Mouse (Mus musculus) adrenal gland (tissue): ENCODE measurements around the gene Gm8279.
"Not testable (repeated sequence)": the region's sequence is repeated elsewhere in the genome, so short reads cannot be mapped to it uniquely, and the experiment has no call there.

Experiments used
- intact Hi-C: fragments of 180-260 bp; cut with DNase I; formaldehyde crosslinking; loops from one replicate; pipeline ENCODE4 v1.15.1; 2025
- long read RNA-seq, 2 experiments: library from polyadenylated mRNA; unstranded; transcript quantifications; one replicate each; pipeline ENCODE4 v2.0.0; 2020; ENCODE audit warnings: borderline replicate concordance in 1 of 2; ENCODE audit not compliant: insufficient replicate concordance in 1 of 2

The Gm8279 gene
- long read RNA-seq, experiment 1, result 0 reads
- long read RNA-seq, experiment 2, result 0 reads

GRCm38 (mm10) chr14:5131219-5131618, at the start of gene Gm8279:
TSS of gene Gm8279 (plus strand) at chr14:5131519.
- intact Hi-C loops, result not testable (repeated sequence)

- intact Hi-C loops, result not testable (repeated sequence)
Observed at GRCm38 (mm10) chr14:5164235-5164634, 32.9 kb downstream of the Gm8279 start, which contains the start of gene Gm3317. TSS of gene Gm3317 (plus strand) at chr14:5164535.

- intact Hi-C loops, result not testable (repeated sequence)
Observed at GRCm38 (mm10) chr14:5185493-5185892, 54.2 kb downstream of the Gm8279 start, which contains the start of gene Gm8271. TSS of gene Gm8271 (plus strand) at chr14:5185793.
